Mouse (Mus musculus) brown adipose tissue, adult 24 weeks (tissue): ENCODE measurements around the gene Pax7. TPM values are rescaled to one million over a fixed set of nuclear protein-coding genes. Genes with fewer than 3 reads are reported as not detected.

Experiments
- H3K27ac ChIP-seq: fragments of 200-500 bp; replicated peaks from 2 replicates; pipeline ENCODE4 v1.5.1; 2012; ENCODE audit warnings: low read depth, mild to moderate bottlenecking, low read length
- H3K4me1 ChIP-seq: fragments of 200-500 bp; 2 replicates; pipeline ENCODE4 v1.6.1; 2012; ENCODE audit warnings: low read length, mixed read lengths; ENCODE audit not compliant: control insufficient read depth, insufficient read depth, insufficient read length
- H3K4me3 ChIP-seq: fragments of 200-500 bp; 2 replicates; pipeline ENCODE4 v1.5.1; 2012; ENCODE audit warnings: low read depth, mild to moderate bottlenecking, low read length, moderate library complexity; ENCODE audit not compliant: insufficient read depth
- polyA plus RNA-seq: library from polyadenylated mRNA; stranded (reverse); fragments of >200 nt; gene quantifications from 2 replicates; pipeline ENCODE4 v1.2.4, GENCODE M21; 2012; ENCODE audit not compliant: missing spikeins, insufficient read depth, insufficient read length

Pax7 gene
- not detected in 2 replicates for polyA plus RNA-seq

- H3K4me3 ChIP-seq = no peak within 1 kb of the TSS; the same call in 1 of the 2 replicates
- no peaks in the 10 kb centered on the region for H3K4me1 ChIP-seq
Measured at GRCm38 (mm10) chr4:139833036-139833634, at the start of gene Pax7. TSS of gene Pax7 (minus strand) at chr4:139833528.

GRCm38 (mm10) chr4:139881796-139882195 is 48.5 kb upstream of the Pax7 start:
- H3K4me3 ChIP-seq = no peak overlapping the region
- no peak overlapping the region for H3K27ac ChIP-seq
- no peaks in the 10 kb centered on the region for H3K4me1 ChIP-seq

More at GRCm38 (mm10) chr4:139833036-139833634, at the start of gene Pax7:
- no peak within 1 kb of the TSS for H3K27ac ChIP-seq

GRCm38 (mm10) chr4:139879324-139879723 is 46.0 kb upstream of the Pax7 start:
- Histone ChIP-seq H3K4me1 (no peaks in the 10 kb centered on the region), H3K27ac (no peak overlapping the region), H3K4me3 (no peak overlapping the region)

GRCm38 (mm10) chr4:139878443-139878842 is 45.1 kb upstream of the Pax7 start:
- Histone ChIP-seq H3K27ac (no peak overlapping the region), H3K4me3 (no peak overlapping the region), H3K4me1 (no peaks in the 10 kb centered on the region)

GRCm38 (mm10) chr4:139877269-139877668 is 43.9 kb upstream of the Pax7 start:
- H3K27ac ChIP-seq = no peak overlapping the region
- no peak overlapping the region for H3K4me3 ChIP-seq
- no peaks in the 10 kb centered on the region for H3K4me1 ChIP-seq

GRCm38 (mm10) chr4:139872595-139872994 is 39.3 kb upstream of the Pax7 start:
- no peaks in the 10 kb centered on the region for H3K4me1 ChIP-seq
- H3K27ac ChIP-seq = no peak overlapping the region
- H3K4me3 ChIP-seq = no peak overlapping the region

- H3K27ac ChIP-seq = no peak overlapping the region
- H3K4me1 ChIP-seq = no peaks in the 10 kb centered on the region
- no peak overlapping the region for H3K4me3 ChIP-seq
Measured at GRCm38 (mm10) chr4:139871699-139872098, 38.4 kb upstream of the Pax7 start.

GRCm38 (mm10) chr4:139863218-139863617 is 29.9 kb upstream of the Pax7 start:
- Histone ChIP-seq H3K4me3 (no peak overlapping the region), H3K4me1 (no peaks in the 10 kb centered on the region), H3K27ac (no peak overlapping the region)

- Histone ChIP-seq H3K4me1 (no peaks in the 10 kb centered on the region), H3K27ac (no peak overlapping the region), H3K4me3 (no peak overlapping the region)
Measured at GRCm38 (mm10) chr4:139858635-139859176, 25.4 kb upstream of the Pax7 start.

- H3K4me3 ChIP-seq = no peak overlapping the region
Measured at GRCm38 (mm10) chr4:139852219-139853035, 19.1 kb upstream of the Pax7 start.

GRCm38 (mm10) chr4:139851387-139851786 is 18.1 kb upstream of the Pax7 start:
- Histone ChIP-seq H3K4me3 (no peak overlapping the region), H3K27ac (no peak overlapping the region), H3K4me1 (no peaks in the 10 kb centered on the region)

More at GRCm38 (mm10) chr4:139852219-139853035, 19.1 kb upstream of the Pax7 start:
- Histone ChIP-seq H3K4me1 (no peaks in the 10 kb centered on the region), H3K27ac (no peak overlapping the region)

GRCm38 (mm10) chr4:139850547-139851170 is 17.3 kb upstream of the Pax7 start:
- H3K4me1 ChIP-seq = no peaks in the 10 kb centered on the region
- no peak overlapping the region for H3K27ac ChIP-seq

GRCm38 (mm10) chr4:139843456-139843855 is 10.1 kb upstream of the Pax7 start:
- H3K4me3 ChIP-seq = no peak overlapping the region
- H3K4me1 ChIP-seq = no peaks in the 10 kb centered on the region
- no peak overlapping the region for H3K27ac ChIP-seq

More at GRCm38 (mm10) chr4:139850547-139851170, 17.3 kb upstream of the Pax7 start:
- no peak overlapping the region for H3K4me3 ChIP-seq

- Histone ChIP-seq H3K4me1 (no peaks in the 10 kb centered on the region), H3K27ac (no peak overlapping the region), H3K4me3 (no peak overlapping the region)
Measured at GRCm38 (mm10) chr4:139842919-139843318, 9.6 kb upstream of the Pax7 start.

GRCm38 (mm10) chr4:139840939-139841500 is 7.7 kb upstream of the Pax7 start:
- no peaks in the 10 kb centered on the region for H3K4me1 ChIP-seq
- H3K27ac ChIP-seq = no peak overlapping the region
- no peak overlapping the region for H3K4me3 ChIP-seq
